In the genomic region with DNA sequence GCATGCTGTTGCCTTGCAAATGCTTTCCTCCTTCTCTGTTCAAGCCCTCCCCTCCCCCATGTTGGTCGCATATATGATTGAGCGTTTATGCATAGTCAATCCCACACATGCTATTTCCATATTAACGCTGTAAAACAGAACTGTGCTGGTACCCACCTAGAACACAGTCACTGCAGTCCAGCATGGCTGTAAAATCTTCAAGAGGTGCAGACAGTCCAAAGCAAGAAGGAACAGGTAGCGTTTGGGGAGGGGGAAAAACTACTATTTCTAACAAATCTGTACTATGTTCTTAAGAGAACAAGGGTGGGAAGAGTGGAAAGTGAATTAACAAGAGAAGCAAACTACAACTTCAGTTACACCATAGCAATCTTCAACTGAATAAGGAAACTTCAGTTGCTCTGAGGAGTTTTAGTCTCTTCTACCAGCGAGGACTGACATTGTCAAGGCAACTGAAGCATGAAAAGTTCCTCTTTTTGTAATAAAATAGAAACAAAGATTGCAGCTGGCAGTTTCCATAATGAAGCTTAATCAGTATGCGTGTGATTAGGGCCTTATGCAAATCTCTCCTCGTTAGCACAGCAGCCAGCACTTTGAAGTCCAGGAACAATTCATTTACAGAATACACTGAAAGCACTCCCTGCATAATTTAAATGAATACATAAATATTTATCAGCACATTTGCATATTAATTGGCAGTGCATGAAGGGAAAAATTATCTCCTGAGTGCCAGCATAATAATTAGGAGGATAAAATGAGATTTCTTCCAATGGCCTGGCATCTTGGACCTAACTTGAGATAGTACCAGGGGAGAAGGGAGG, we compare ENCODE assay signal across 9 mouse cellular contexts.
A peak's percentile ranks its signal among the peaks of the same experiment; 100 is the strongest.
DNase-seq lines count a peak whose midpoint lies in the region; ATAC-seq and TF ChIP-seq lines count a peak whose summit lies in the region.
"Had no signal": no experiment of that assay in that cellular context is flagged by ENCODE, and none has a peak within 500 bp of the region (broad histone marks: within the 10 kb centered on the region; RNA-seq: fewer than 3 reads in every experiment).

No protein-coding gene starts in this region.

- WGBS in neural tube, embryonic 13.5 days: 30% methylated on average over 7 of the region's 7 CpGs

- H3K4me1 ChIP-seq in cortical plate, adult 2 months (ENCODE audit: control insufficient read depth, insufficient read depth, low read length): peaks cover 3% of the 10 kb centered on the region; the same call in 1 of the 2 replicates
- H3K4me1 ChIP-seq in neural tube, embryonic 13.5 days (replicated peaks): peaks cover 33% of the 10 kb centered on the region

- no peaks in the 10 kb centered on the region for H3K36me3 ChIP-seq in neural tube, embryonic 13.5 days

- H3K27ac ChIP-seq in cortical plate, adult 2 months (ENCODE audit: insufficient read depth, low read length): peak overlapping the region; percentile 16
- H3K27ac ChIP-seq in neural tube, embryonic 13.5 days (replicated peaks): peak overlapping the region; percentile 85

- peak overlapping the region; percentile 17; the same call in 1 of the 2 replicates for H3K4me3 ChIP-seq in cortical plate, adult 2 months (ENCODE audit: insufficient read depth, low read length)
- H3K4me3 ChIP-seq in neural tube, embryonic 13.5 days: peak overlapping the region; percentile 25

- no peak for TF ChIP-seq POLR2A in cortical plate, adult 2 months (IDR thresholded peaks at IDR 0.05; ENCODE audit: extremely low read depth, insufficient read depth, low read length)

- peak overlapping the region; percentile 50; the same call in 1 of the 2 replicates for H3K9ac ChIP-seq in neural tube, embryonic 13.5 days
- H3K9ac ChIP-seq: lung, embryonic 14.5 days had no signal

- peak; percentile 89 for DNase-seq in Muller cell, postnatal 12 days (ENCODE audit: inconsistent ontology term)
- DNase-seq in layer of hippocampus, adult 9-10 months (ENCODE audit: low spot score): peak; percentile 38
- no peak for DNase-seq in adrenal gland, postnatal 36 days
- DNase-seq in ovary, adult 18-20 months (ENCODE audit: low spot score): no peak
- no peak for DNase-seq in thymus, postnatal 36 days
- DNase-seq: lung, embryonic 14.5 days had no signal

- ATAC-seq in neural tube, embryonic 13.5 days (ENCODE audit: low read depth): peak; percentile 97
- ATAC-seq in erythroblast, adult 5-6 weeks (replicated peaks; ENCODE audit: low FRiP score, poor library complexity, severe bottlenecking): no peak

- no peak for TF ChIP-seq CTCF in cortical plate, adult 2 months (IDR thresholded peaks at IDR 0.05; ENCODE audit: extremely low read depth, insufficient read depth, low read length)

- no peaks in the 10 kb centered on the region for H3K27me3 ChIP-seq in neural tube, embryonic 13.5 days

- peak overlapping the region; percentile 45 for H3K4me2 ChIP-seq in neural tube, embryonic 13.5 days
- H3K4me2 ChIP-seq: lung, embryonic 14.5 days had no signal

- no peaks in the 10 kb centered on the region for H3K9me3 ChIP-seq in neural tube, embryonic 13.5 days

Comparison
In these comparisons a context has a peak if more than half of its experiments do, and no peak if none do; other contexts are left out.
1. DNase-seq: peak in Muller cell, postnatal 12 days (single experiment) and layer of hippocampus, adult 9-10 months (single experiment); none in adrenal gland, postnatal 36 days (0 of 2), ovary, adult 18-20 months (single experiment) and thymus, postnatal 36 days (0 of 2).